Mouse (Mus musculus) kidney, adult 9 months (tissue): ENCODE data around the gene Pcmt1.

Experiments
- DNase-seq: peaks from one replicate; pipeline ENCODE4 v3.0.0; 2022

Pcmt1 gene

GRCm38 (mm10) chr10:7680731-7681301, at the start of gene Pcmt1, which contains the start of gene Lats1:
TSS of gene Pcmt1 (minus strand) at chr10:7681136.
TSS of gene Lats1 (plus strand) at chr10:7681214.
- peak; percentile 84 for DNase-seq

GRCm38 (mm10) chr10:7727011-7727410, 46.1 kb upstream of the Pcmt1 start:
- no peak for DNase-seq

- DNase-seq, result no peak
Observed at GRCm38 (mm10) chr10:7726501-7726812, 45.5 kb upstream of the Pcmt1 start.

GRCm38 (mm10) chr10:7725751-7726500, 45.0 kb upstream of the Pcmt1 start, which contains the start of gene Katna1:
TSS of gene Katna1 (plus strand) at chr10:7726000.
- DNase-seq, result peak; percentile 97

GRCm38 (mm10) chr10:7715056-7715455, 34.1 kb upstream of the Pcmt1 start:
- no peak for DNase-seq

- DNase-seq, result no peak
Observed at GRCm38 (mm10) chr10:7712506-7712905, 31.6 kb upstream of the Pcmt1 start.

GRCm38 (mm10) chr10:7710121-7710520, 29.2 kb upstream of the Pcmt1 start:
- DNase-seq, result no peak

- DNase-seq, result no peak
Observed at GRCm38 (mm10) chr10:7702586-7702985, 21.6 kb upstream of the Pcmt1 start.

GRCm38 (mm10) chr10:7700120-7700519, 19.2 kb upstream of the Pcmt1 start:
- DNase-seq, result no peak

GRCm38 (mm10) chr10:7695286-7695685, 14.3 kb upstream of the Pcmt1 start:
- DNase-seq, result no peak

- no peak for DNase-seq
Observed at GRCm38 (mm10) chr10:7686902-7687301, 6.0 kb upstream of the Pcmt1 start.

GRCm38 (mm10) chr10:7682249-7682648, 1.3 kb upstream of the Pcmt1 start:
- DNase-seq, result no peak

- peak; percentile 76 for DNase-seq
Observed at GRCm38 (mm10) chr10:7681343-7682025, 548 bp upstream of the Pcmt1 start.

GRCm38 (mm10) chr10:7673673-7674072, 7.3 kb downstream of the Pcmt1 start:
- peak; percentile 36 for DNase-seq

- DNase-seq, result peak; percentile 93
Observed at GRCm38 (mm10) chr10:7667342-7667802, 13.6 kb downstream of the Pcmt1 start, which contains the start of gene Nup43. TSS of gene Nup43 (plus strand) at chr10:7667503.

- no peak for DNase-seq
Observed at GRCm38 (mm10) chr10:7664889-7665288, 16.0 kb downstream of the Pcmt1 start.

- DNase-seq, result no peak
Observed at GRCm38 (mm10) chr10:7664027-7664526, 16.9 kb downstream of the Pcmt1 start.

- peak; percentile 91 for DNase-seq
Observed at GRCm38 (mm10) chr10:7663159-7664026, 17.5 kb downstream of the Pcmt1 start.

- no peak for DNase-seq
Observed at GRCm38 (mm10) chr10:7662471-7663141, 18.3 kb downstream of the Pcmt1 start.

GRCm38 (mm10) chr10:7651057-7651456, 29.9 kb downstream of the Pcmt1 start:
- DNase-seq, result no peak

- no peak for DNase-seq
Observed at GRCm38 (mm10) chr10:7649059-7649458, 31.9 kb downstream of the Pcmt1 start.

- DNase-seq, result no peak
Observed at GRCm38 (mm10) chr10:7645911-7646310, 35.0 kb downstream of the Pcmt1 start.
